Mouse (Mus musculus) ovary, adult 18-20 months (tissue): ENCODE results near the gene Rnf39.
A peak's percentile ranks its signal among the peaks of the same experiment; 100 is the strongest.

Source experiments
- DNase-seq: peaks from one replicate; pipeline ENCODE4 v3.0.0; 2022; ENCODE audit warnings: low spot score, mixed read lengths

The Rnf39 gene

GRCm38 (mm10) chr17:36942391-36942790, 327 bp upstream of the Rnf39 start:
- peak; percentile 31 for DNase-seq

DNA sequence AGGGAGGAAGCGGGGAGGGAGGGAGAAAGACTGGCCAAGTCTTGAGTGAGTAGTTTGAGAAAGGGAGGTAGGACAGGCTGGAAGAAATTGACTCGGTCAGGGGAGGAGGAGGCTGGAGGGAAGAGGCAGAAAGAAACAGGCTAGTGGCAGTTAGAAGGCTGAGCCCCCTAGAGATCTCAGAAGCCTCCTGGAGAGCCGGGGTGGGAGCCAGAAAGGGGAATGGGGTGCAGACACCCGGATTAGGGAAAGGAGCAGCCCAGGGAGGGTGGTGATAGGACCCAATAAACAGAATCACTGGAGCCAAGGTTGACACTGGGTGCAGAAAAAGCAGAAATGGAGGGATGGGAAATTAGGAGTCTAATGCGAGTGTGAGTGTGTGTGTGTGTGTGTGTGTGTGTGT, 973 bp downstream of the Rnf39 start:
- no peak for DNase-seq

GRCm38 (mm10) chr17:36944121-36944775, 1.5 kb downstream of the Rnf39 start:
- no peak for DNase-seq

- peak; percentile 44 for DNase-seq
Observed at GRCm38 (mm10) chr17:36947051-36947819, 4.5 kb downstream of the Rnf39 start.

DNA sequence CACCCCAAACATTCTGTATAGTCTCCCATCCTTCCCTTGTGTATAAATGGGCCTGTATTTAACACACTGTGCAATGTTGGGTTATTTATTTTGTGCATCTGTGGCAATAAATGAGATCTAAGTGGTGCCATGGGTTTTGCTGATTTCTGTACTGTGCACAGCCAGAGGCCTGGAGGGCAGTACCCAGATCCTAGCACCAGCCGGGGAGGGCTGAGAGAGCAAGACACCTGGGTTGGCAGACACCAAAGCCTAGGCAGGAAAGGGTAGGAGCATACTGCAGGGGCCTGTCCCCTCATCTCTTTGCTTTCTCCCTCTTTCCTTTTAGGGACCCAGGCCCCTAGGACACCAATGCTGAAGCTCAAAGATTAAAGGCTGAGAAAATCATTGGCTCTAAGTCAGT, 5.6 kb downstream of the Rnf39 start:
- DNase-seq: no peak

DNA sequence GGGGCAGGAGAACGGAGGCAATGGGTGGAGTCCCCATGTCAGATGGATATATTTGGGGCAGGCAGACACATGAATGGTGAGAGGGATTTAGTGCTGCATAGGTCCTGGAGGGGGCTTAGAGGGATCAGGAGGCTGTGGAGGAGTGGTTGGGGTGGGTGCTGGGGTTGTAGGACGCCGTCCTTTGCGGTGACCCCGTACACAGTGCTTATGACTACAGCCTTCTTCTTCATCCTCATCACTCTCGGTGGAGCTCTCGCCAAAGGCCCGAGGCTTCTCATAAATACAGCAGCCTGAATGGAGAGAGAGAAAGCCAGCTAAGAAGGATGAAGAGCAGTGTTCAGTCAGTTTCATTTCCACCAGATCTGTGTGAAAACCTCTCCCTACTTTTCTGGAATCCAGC, 6.5 kb downstream of the Rnf39 start:
- no peak for DNase-seq

- DNase-seq: peak; percentile 95
Observed at GRCm38 (mm10) chr17:36950981-36951947, 8.5 kb downstream of the Rnf39 start, which contains the start of gene Ppp1r11. Gene Ppp1r11 (minus strand): TSS chr17:36951741.

DNA sequence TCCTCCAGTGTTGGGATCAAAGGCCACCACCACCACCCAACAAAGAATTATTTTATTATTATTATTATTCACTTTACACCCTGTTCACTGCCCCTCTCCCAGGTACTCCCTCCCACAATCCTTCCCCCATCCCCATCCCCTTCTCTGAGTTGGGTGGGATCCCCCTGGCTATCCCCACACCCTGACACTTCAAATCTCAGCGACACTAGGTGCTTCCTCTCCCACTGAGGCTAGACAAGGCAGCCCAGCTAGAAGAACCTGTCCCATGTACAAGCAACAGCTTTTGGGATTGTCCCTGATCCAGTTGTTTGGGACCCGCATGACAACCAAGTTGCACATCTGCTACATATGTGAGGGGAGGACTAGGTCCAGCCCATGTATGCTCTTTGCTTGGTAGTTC, 9.9 kb downstream of the Rnf39 start:
- no peak for DNase-seq

DNA sequence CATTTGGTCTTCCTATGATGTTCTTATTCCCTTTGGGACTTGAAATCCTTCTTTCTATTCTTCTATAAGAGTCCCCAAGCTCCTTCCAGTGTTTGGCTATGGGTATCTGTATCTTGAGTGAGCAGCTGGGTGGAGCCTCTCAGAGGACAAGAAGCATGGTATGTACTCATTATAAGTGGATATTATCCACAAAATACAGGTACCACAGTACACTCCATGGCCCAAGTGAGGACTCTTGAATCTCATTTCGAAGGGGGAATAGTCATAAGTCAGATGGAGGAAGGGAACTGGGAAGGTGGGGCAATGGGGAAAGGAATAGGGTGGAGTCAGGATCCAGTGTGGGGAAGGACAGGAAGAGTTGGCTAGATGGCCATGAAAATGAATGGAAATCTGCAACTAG, 10.3 kb downstream of the Rnf39 start:
- no peak for DNase-seq

DNA sequence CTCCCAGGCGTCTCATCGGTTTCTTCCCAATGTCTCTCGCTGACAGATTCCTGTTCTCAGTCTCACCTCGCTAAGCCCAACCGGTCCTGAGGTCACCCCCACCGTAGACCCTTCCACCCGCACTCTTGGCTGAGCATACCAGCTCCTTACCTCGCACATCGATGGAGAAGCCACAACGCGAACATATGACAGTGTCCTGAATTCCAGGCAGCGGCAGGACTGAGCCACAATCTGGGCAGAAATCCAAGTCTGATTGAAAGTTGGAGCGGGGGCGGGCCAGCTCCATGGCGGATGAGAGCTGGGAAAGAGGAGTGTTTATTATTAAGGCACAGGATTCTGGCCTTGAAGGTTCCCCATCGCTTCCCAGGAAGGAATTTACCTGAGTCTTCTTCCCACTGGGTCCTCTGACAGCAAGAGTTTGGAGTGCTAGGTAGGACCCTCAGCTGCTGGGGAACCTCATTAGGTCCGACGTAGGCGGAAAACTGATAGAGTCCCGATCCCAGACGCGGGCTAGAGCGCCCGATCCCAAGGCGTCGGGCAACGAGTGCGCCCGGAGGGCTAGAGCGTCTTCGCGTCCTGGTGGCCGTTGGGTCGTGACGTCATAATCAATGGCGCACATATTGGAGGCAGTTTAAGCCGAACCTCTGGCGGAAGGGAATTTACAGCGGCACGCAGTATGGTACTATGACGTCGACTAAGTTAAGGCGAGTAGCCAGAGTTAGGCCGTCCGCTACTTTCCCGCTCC, 15.5 kb downstream of the Rnf39 start, which contains the start of the genes Znrd1 and Znrd1as:
Znrd1 (minus strand) TSS at position 561 of the 745 bp plus-strand sequence.
Znrd1as (plus strand) TSS at position 594 of the 745 bp plus-strand sequence.
- peak; percentile 91 for DNase-seq

GRCm38 (mm10) chr17:36958884-36959283, 16.2 kb downstream of the Rnf39 start:
- DNase-seq: no peak

- no peak for DNase-seq
Observed at GRCm38 (mm10) chr17:36961125-36961524, 18.4 kb downstream of the Rnf39 start.

GRCm38 (mm10) chr17:36966875-36967274, 24.2 kb downstream of the Rnf39 start:
- DNase-seq: no peak

GRCm38 (mm10) chr17:36970316-36970890, 27.7 kb downstream of the Rnf39 start:
- DNase-seq: no peak

DNA sequence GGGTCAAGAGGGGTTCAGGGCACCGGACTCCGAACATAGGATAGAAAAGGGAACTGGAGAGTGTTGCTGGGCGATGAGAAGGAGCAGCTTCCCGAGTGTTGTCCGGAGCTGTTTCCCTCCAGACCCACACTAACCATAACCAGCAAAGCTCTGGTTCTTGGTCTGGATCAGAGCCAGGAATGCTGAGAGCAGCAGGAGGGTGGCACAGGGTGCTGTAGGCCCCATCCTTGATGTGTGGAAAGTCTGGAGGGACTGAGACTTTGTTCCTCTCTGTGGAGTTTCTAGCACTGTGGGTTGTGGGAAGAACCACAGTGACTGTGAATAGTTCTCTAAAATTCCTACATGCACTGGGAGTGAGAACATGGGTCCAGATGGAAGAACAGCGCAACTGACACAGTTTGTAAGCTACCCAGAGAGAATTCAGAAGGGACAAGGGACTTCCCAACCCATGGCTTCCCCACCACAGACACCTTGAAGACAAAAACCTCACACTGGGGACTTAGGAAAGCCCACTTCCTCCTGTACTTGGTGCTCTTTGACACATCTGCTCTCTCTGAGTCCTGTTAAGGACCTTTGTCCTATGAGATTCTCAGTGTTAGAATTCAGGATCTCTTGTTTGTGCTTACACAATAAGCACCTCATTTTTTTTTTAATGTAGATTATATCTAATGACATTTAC, 28.6 kb downstream of the Rnf39 start:
- DNase-seq: no peak

- DNase-seq: no peak
Observed at GRCm38 (mm10) chr17:36972791-36973190, 30.1 kb downstream of the Rnf39 start.

- no peak for DNase-seq
Observed at GRCm38 (mm10) chr17:36973271-36973787, 30.6 kb downstream of the Rnf39 start.

DNA sequence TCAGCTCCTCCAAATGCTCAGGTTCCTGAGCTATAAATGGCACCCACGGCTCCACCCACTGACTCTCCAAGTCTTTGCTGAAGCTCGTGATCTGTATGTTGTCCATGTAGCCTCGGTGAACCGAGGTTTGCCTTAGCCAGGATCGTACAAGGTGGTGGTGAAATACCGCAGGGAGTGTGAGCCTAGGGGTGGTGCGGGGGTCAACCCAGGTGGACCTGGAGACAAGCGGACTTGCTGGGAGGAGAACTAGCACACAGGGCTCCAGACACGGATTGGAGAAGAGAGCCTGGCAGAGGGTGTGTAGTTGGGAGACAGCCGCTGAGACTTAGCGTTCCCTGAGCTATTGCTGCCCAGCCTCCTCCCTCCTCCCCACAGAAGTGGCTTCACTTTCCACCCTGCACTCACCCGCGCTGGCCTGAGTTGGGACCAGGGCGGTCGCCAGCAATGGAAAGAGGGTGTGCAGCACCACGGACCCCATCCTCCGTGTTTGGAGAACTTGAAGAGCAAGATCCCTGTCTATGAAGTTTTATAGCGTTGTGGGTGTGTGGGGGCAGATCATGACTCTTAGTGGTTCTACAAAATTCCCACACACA, 38.6 kb downstream of the Rnf39 start, which contains the start of gene 2410137M14Rik:
2410137M14Rik (minus strand) TSS at position 17 of the 593 bp plus-strand sequence.
- no peak for DNase-seq

DNA sequence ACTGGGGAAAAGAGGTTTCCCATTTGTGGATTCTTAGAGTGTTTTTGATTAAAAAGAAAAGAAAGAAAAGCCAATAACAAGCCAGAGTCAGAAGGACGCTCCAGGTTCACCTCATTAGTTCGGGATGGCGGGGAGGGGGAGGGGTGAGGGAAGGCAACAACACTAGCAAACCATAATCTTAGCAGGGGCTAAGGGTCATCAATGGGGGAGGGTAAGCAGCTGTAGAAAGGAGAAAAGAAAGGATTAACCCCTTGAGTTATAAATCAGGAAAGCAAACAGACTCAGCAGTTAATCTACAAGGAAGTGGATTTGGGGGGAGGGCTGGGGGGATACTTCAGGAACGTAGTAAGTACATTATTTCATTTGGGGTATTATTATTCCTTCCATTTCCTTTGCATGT, 39.1 kb downstream of the Rnf39 start:
- no peak for DNase-seq
